In genomic region chr15:100869558-100869957, GRCm38 (mm10) we compare ENCODE assay signal across 9 mouse cellular contexts. TPM values are rescaled to one million over a fixed set of nuclear protein-coding genes. Genes with fewer than 3 reads are reported as not detected.
DNase-seq lines count a peak whose midpoint lies in the region; ATAC-seq and TF ChIP-seq lines count a peak whose summit lies in the region.
"Had no signal": no experiment of that assay in that cellular context is flagged by ENCODE, and none has a peak within 500 bp of the region (broad histone marks: within the 10 kb centered on the region; RNA-seq: fewer than 3 reads in every experiment).

Scn8a (plus strand) TSS chr15:100869858.

- ATAC-seq in kidney, postnatal 0 days (replicated peaks; ENCODE audit: low FRiP score, low read depth) = no peak
- ATAC-seq in embryonic facial prominence, embryonic 12.5 days (ENCODE audit: insufficient number of reproducible peaks, insufficient read depth, low FRiP score, low TSS enrichment) = no peak
- ATAC-seq in intestine, embryonic 15.5 days = no peak
- 0 out of 2 replicates have a peak, but pooled peaks have one; percentile 3 for ATAC-seq in midbrain, embryonic 13.5 days

- H3K4me3 ChIP-seq in kidney, postnatal 0 days (replicated peaks; ENCODE audit: low read depth, low read length) = peak within 1 kb of the TSS; percentile 35
- H3K4me3 ChIP-seq in embryonic facial prominence, embryonic 12.5 days = peak within 1 kb of the TSS; percentile 39
- H3K4me3 ChIP-seq in intestine, embryonic 15.5 days (replicated peaks) = peak within 1 kb of the TSS; percentile 69
- peak within 1 kb of the TSS; percentile 92 for H3K4me3 ChIP-seq in midbrain, embryonic 13.5 days (replicated peaks)

- DNase-seq in kidney, postnatal 0 days (ENCODE audit: low spot score) = no peak
- DNase-seq in kidney, postnatal 4 days = no peak
- DNase-seq in ovary, postnatal 14 days (ENCODE audit: low spot score) = no peak
- no peak for DNase-seq in cerebellum, postnatal 36 days
- DNase-seq in gastrocnemius, postnatal 4 days (ENCODE audit: low spot score in 2 of 2) = no peak
- DNase-seq: kidney, postnatal 10 days had no signal

- TF ChIP-seq CTCF in kidney, postnatal 0 days (IDR thresholded peaks at IDR 0.05; ENCODE audit: low read depth) = no peak

- peaks cover 3% of the 10 kb centered on the region; the same call in 1 of the 2 replicates for H3K4me1 ChIP-seq in kidney, postnatal 0 days (replicated peaks; ENCODE audit: insufficient read depth, low read length)
- peaks cover 26% of the 10 kb centered on the region for H3K4me1 ChIP-seq in embryonic facial prominence, embryonic 12.5 days
- H3K4me1 ChIP-seq in intestine, embryonic 15.5 days (replicated peaks) = peaks cover 15% of the 10 kb centered on the region
- peaks cover 32% of the 10 kb centered on the region for H3K4me1 ChIP-seq in midbrain, embryonic 13.5 days (replicated peaks)

- peaks cover 19% of the 10 kb centered on the region for H3K27me3 ChIP-seq in kidney, postnatal 0 days (ENCODE audit: insufficient read depth, low read length)
- peaks cover 39% of the 10 kb centered on the region for H3K27me3 ChIP-seq in embryonic facial prominence, embryonic 12.5 days
- peaks cover 32% of the 10 kb centered on the region for H3K27me3 ChIP-seq in intestine, embryonic 15.5 days (replicated peaks)
- H3K27me3 ChIP-seq in midbrain, embryonic 13.5 days = peaks cover 23% of the 10 kb centered on the region

- WGBS in kidney, postnatal 0 days = 74% methylated on average over 7 of the region's 7 CpGs
- 73% methylated on average over 7 of the region's 7 CpGs for WGBS in embryonic facial prominence, embryonic 12.5 days
- 76% methylated on average over 7 of the region's 7 CpGs for WGBS in intestine, embryonic 15.5 days
- WGBS in midbrain, embryonic 13.5 days = 73% methylated on average over 7 of the region's 7 CpGs

- H3K9ac ChIP-seq in kidney, postnatal 0 days (ENCODE audit: low read depth, low read length) = peak within 1 kb of the TSS; percentile 61; the same call in 1 of the 2 replicates
- H3K9ac ChIP-seq in embryonic facial prominence, embryonic 12.5 days = no peak within 1 kb of the TSS
- H3K9ac ChIP-seq in intestine, embryonic 15.5 days = peak within 1 kb of the TSS; percentile 32; the same call in 1 of the 2 replicates
- H3K9ac ChIP-seq in midbrain, embryonic 13.5 days (replicated peaks) = peak within 1 kb of the TSS; percentile 64

- H3K27ac ChIP-seq in kidney, postnatal 0 days = no peak within 1 kb of the TSS
- no peak within 1 kb of the TSS for H3K27ac ChIP-seq in embryonic facial prominence, embryonic 12.5 days
- no peak within 1 kb of the TSS for H3K27ac ChIP-seq in intestine, embryonic 15.5 days
- H3K27ac ChIP-seq in midbrain, embryonic 13.5 days = peak within 1 kb of the TSS; percentile 70

- H3K9me3 ChIP-seq in kidney, postnatal 0 days (replicated peaks; ENCODE audit: low read length) = no peaks in the 10 kb centered on the region
- no peaks in the 10 kb centered on the region for H3K9me3 ChIP-seq in embryonic facial prominence, embryonic 12.5 days
- no peaks in the 10 kb centered on the region for H3K9me3 ChIP-seq in intestine, embryonic 15.5 days
- peaks cover 8% of the 10 kb centered on the region; the same call in 1 of the 2 replicates for H3K9me3 ChIP-seq in midbrain, embryonic 13.5 days

- H3K36me3 ChIP-seq in kidney, postnatal 0 days (ENCODE audit: insufficient read depth, low read length) = no peaks in the 10 kb centered on the region
- H3K36me3 ChIP-seq in embryonic facial prominence, embryonic 12.5 days = no peaks in the 10 kb centered on the region
- H3K36me3 ChIP-seq in intestine, embryonic 15.5 days = no peaks in the 10 kb centered on the region
- no peaks in the 10 kb centered on the region for H3K36me3 ChIP-seq in midbrain, embryonic 13.5 days

- peak within 1 kb of the TSS; percentile 91 for H3K4me2 ChIP-seq in kidney, postnatal 0 days (ENCODE audit: low read length)
- H3K4me2 ChIP-seq in embryonic facial prominence, embryonic 12.5 days (replicated peaks) = peak within 1 kb of the TSS; percentile 63
- peak within 1 kb of the TSS; percentile 92 for H3K4me2 ChIP-seq in intestine, embryonic 15.5 days (replicated peaks)
- peak within 1 kb of the TSS; percentile 58 for H3K4me2 ChIP-seq in midbrain, embryonic 13.5 days (replicated peaks)

RNA-seq across cellular contexts. Expression of gene Scn8a, which starts in this region (rescaled TPM):
- 5.9 and 8.3 TPM in 2 replicates for polyA plus RNA-seq in kidney, postnatal 0 days (2015; fragmentation: Nextera tagmentation; extraction: Ambion mirVana)
- polyA plus RNA-seq in embryonic facial prominence, embryonic 12.5 days (2016; fragmentation: Nextera tagmentation; extraction: Ambion mirVana) = 10.7 and 11.7 TPM in 2 replicates
- polyA plus RNA-seq in intestine, embryonic 15.5 days (2015; fragmentation: Nextera tagmentation; extraction: Ambion mirVana) = 2.1 and 2.6 TPM in 2 replicates
- polyA plus RNA-seq in midbrain, embryonic 13.5 days (2015; fragmentation: Nextera tagmentation; extraction: Ambion mirVana) = 20.2 and 23.0 TPM in 2 replicates
- total RNA-seq in gastrocnemius, postnatal 4 days (2021) = 1 to 10 TPM; 1.2 to 1.9 TPM

Comparison
In these comparisons a context has a peak if more than half of its experiments do, and no peak if none do; other contexts are left out.
1. H3K4me3 ChIP-seq: peak in every context shown above with its lines; median percentile 92 in midbrain, embryonic 13.5 days; 69 in intestine, embryonic 15.5 days; 39 in embryonic facial prominence, embryonic 12.5 days; 35 in kidney, postnatal 0 days.